Mouse (Mus musculus): ENCODE results near the gene Adgrg1. TPM values are rescaled to one million over a fixed set of nuclear protein-coding genes. Genes with fewer than 3 reads are reported as not detected.

Adgrg1 gene
- polyA plus RNA-seq, 1 experiment from 2014 or later: 35.4 TPM

DNA sequence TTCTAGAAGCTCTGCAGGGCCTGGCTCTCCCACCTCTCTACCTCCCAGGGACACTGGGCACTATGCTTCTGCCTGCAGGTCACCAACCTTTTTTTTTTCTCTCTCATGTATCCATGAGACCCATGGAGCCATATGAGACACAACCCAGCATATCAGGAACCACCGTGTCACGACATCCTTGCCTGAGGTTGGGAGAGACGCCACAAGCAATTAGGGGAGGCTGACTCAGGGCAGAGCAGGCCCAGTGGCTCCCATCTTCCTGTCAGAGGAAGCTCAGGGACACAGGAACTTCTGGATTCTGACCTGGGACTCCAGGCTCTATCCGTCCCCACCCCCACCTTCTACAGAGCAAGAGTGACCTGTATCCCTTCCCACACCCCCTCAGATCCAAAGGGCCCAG lies 41.3 kb downstream of the Adgrg1 start:
- 61% methylated on average over 4 of the region's 4 CpGs for WGBS (ENCODE audit: insufficient replicate concordance)
- ATAC-seq (peak; percentile 20), DNase-seq (no peak)
- H3K4me3 ChIP-seq (ENCODE audit: low read depth, low read length): no peak overlapping the region
- H3K36me3 ChIP-seq (replicated peaks; ENCODE audit: insufficient read depth, low read length): peaks cover 28% of the 10 kb centered on the region
- no peak for TF ChIP-seq CTCF (IDR thresholded peaks at IDR 0.05; ENCODE audit: low read depth)
- no peak for TF ChIP-seq EP300 (IDR thresholded peaks at IDR 0.05; ENCODE audit: low read depth)
- H3K27ac ChIP-seq (ENCODE audit: low read depth): no peak overlapping the region
- no peak overlapping the region for H3K9ac ChIP-seq (replicated peaks)
- H3K27me3 ChIP-seq (ENCODE audit: insufficient read depth, low read length): no peaks in the 10 kb centered on the region
- H3K4me2 ChIP-seq (ENCODE audit: low read depth, low read length): no peak overlapping the region
- H3K9me3 ChIP-seq (ENCODE audit: low read length): no peaks in the 10 kb centered on the region
- no peaks in the 10 kb centered on the region for H3K4me1 ChIP-seq (ENCODE audit: insufficient read depth)

DNA sequence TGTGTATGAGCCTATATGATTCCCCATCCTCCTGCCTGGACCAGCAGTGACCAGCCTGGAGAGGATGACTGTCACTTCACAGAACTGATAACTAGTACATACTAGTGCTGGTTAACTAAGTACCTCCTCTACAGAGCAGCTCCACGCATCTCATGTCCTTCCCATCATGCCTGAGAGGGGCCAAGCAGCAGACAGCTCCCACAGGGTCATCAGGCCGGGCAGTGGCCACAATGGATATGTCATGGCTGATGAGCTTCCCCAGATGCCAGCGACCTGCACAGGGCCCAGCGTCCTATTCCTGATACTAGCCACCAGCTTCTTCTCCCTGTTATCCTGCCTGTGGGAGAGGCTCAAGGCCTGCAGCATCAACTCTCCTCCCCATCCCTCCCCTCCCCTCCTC lies 42.1 kb downstream of the Adgrg1 start:
- 57% methylated on average over 4 of the region's 4 CpGs for WGBS (ENCODE audit: insufficient replicate concordance)
- Histone ChIP-seq H3K27ac (ENCODE audit: low read depth) (no peak overlapping the region), H3K4me3 (ENCODE audit: low read depth, low read length) (no peak overlapping the region), H3K36me3 (replicated peaks; ENCODE audit: insufficient read depth, low read length) (peaks cover 20% of the 10 kb centered on the region), H3K9me3 (ENCODE audit: low read length) (no peaks in the 10 kb centered on the region), H3K4me1 (ENCODE audit: insufficient read depth) (0 out of 2 replicates have a peak, but pooled peaks cover 2% of the 10 kb centered on the region), H3K9ac (replicated peaks) (no peak overlapping the region), H3K4me2 (ENCODE audit: low read depth, low read length) (no peak overlapping the region), H3K27me3 (ENCODE audit: insufficient read depth, low read length) (no peaks in the 10 kb centered on the region)
- ATAC-seq (no peak), DNase-seq (no peak)
- TF ChIP-seq EP300 (IDR thresholded peaks at IDR 0.05; ENCODE audit: low read depth) (no peak), CTCF (IDR thresholded peaks at IDR 0.05; ENCODE audit: low read depth) (no peak)

- no peak within 1 kb of the TSS for H3K9ac ChIP-seq (replicated peaks)
- H3K4me2 ChIP-seq (ENCODE audit: low read depth, low read length): peak within 1 kb of the TSS; percentile 48
- H3K27me3 ChIP-seq (ENCODE audit: insufficient read depth, low read length): no peaks in the 10 kb centered on the region
- no peak for TF ChIP-seq EP300 (IDR thresholded peaks at IDR 0.05; ENCODE audit: low read depth)
- no peak for TF ChIP-seq CTCF (IDR thresholded peaks at IDR 0.05; ENCODE audit: low read depth)
- DNase-seq: peak; percentile 44
- WGBS (ENCODE audit: insufficient replicate concordance): 31% methylated on average over 11 of the region's 11 CpGs
- ATAC-seq: no peak
- 0 out of 2 replicates have a peak, but pooled peaks cover 2% of the 10 kb centered on the region for H3K4me1 ChIP-seq (ENCODE audit: insufficient read depth)
- no peaks in the 10 kb centered on the region for H3K9me3 ChIP-seq (ENCODE audit: low read length)
- H3K27ac ChIP-seq (ENCODE audit: low read depth): no peak within 1 kb of the TSS
- peak within 1 kb of the TSS; percentile 29 for H3K4me3 ChIP-seq (ENCODE audit: low read depth, low read length)
- H3K36me3 ChIP-seq (replicated peaks; ENCODE audit: insufficient read depth, low read length): peaks cover 17% of the 10 kb centered on the region
Measured at GRCm38 (mm10) chr8:95017451-95017850, 42.9 kb downstream of the Adgrg1 start, which contains the start of gene Adgrg3. Gene Adgrg3, plus strand, starts transcription at chr8:95017692.

- Histone ChIP-seq H3K4me1 (ENCODE audit: insufficient read depth) (0 out of 2 replicates have a peak, but pooled peaks cover 2% of the 10 kb centered on the region), H3K27ac (ENCODE audit: low read depth) (no peak overlapping the region), H3K4me2 (ENCODE audit: low read depth, low read length) (peak overlapping the region; percentile 48), H3K9me3 (ENCODE audit: low read length) (no peaks in the 10 kb centered on the region), H3K27me3 (ENCODE audit: insufficient read depth, low read length) (no peaks in the 10 kb centered on the region), H3K9ac (replicated peaks) (no peak overlapping the region), H3K4me3 (ENCODE audit: low read depth, low read length) (peak overlapping the region; percentile 29), H3K36me3 (replicated peaks; ENCODE audit: insufficient read depth, low read length) (peaks cover 11% of the 10 kb centered on the region)
- DNase-seq (no peak), ATAC-seq (no peak)
- WGBS (ENCODE audit: insufficient replicate concordance): 53% methylated on average over 9 of the region's 9 CpGs
- TF ChIP-seq CTCF (IDR thresholded peaks at IDR 0.05; ENCODE audit: low read depth) (no peak), EP300 (IDR thresholded peaks at IDR 0.05; ENCODE audit: low read depth) (no peak)
Measured at GRCm38 (mm10) chr8:95017969-95018635, 43.6 kb downstream of the Adgrg1 start.

- WGBS (ENCODE audit: insufficient replicate concordance): 24% methylated on average over 12 of the region's 12 CpGs
- H3K4me3 ChIP-seq (ENCODE audit: low read depth, low read length): peak overlapping the region; percentile 4; the same call in 1 of the 2 replicates
- TF ChIP-seq EP300 (IDR thresholded peaks at IDR 0.05; ENCODE audit: low read depth): no peak
- no peaks in the 10 kb centered on the region for H3K9me3 ChIP-seq (ENCODE audit: low read length)
- DNase-seq: peak; percentile 53
- peak; percentile 59 for ATAC-seq
- H3K27me3 ChIP-seq (ENCODE audit: insufficient read depth, low read length): no peaks in the 10 kb centered on the region
- peak overlapping the region; percentile 34 for H3K4me2 ChIP-seq (ENCODE audit: low read depth, low read length)
- 0 out of 2 replicates have a peak, but pooled peaks cover 2% of the 10 kb centered on the region for H3K4me1 ChIP-seq (ENCODE audit: insufficient read depth)
- no peak overlapping the region for H3K9ac ChIP-seq (replicated peaks)
- H3K36me3 ChIP-seq (replicated peaks; ENCODE audit: insufficient read depth, low read length): no peaks in the 10 kb centered on the region
- peak overlapping the region; percentile 30; the same call in 1 of the 2 replicates for H3K27ac ChIP-seq (ENCODE audit: low read depth)
Measured at GRCm38 (mm10) chr8:95020293-95020777, 45.8 kb downstream of the Adgrg1 start.

- 27% methylated on average over 10 of the region's 10 CpGs for WGBS (ENCODE audit: insufficient replicate concordance)
- Histone ChIP-seq H3K27ac (ENCODE audit: low read depth) (no peak overlapping the region), H3K9me3 (ENCODE audit: low read length) (no peaks in the 10 kb centered on the region), H3K4me3 (ENCODE audit: low read depth, low read length) (peak overlapping the region; percentile 4; the same call in 1 of the 2 replicates), H3K4me1 (ENCODE audit: insufficient read depth) (0 out of 2 replicates have a peak, but pooled peaks cover 2% of the 10 kb centered on the region), H3K9ac (replicated peaks) (no peak overlapping the region), H3K4me2 (ENCODE audit: low read depth, low read length) (peak overlapping the region; percentile 34), H3K36me3 (replicated peaks; ENCODE audit: insufficient read depth, low read length) (no peaks in the 10 kb centered on the region), H3K27me3 (ENCODE audit: insufficient read depth, low read length) (no peaks in the 10 kb centered on the region)
- no peak for DNase-seq
- TF ChIP-seq EP300 (IDR thresholded peaks at IDR 0.05; ENCODE audit: low read depth) (no peak), CTCF (IDR thresholded peaks at IDR 0.05; ENCODE audit: low read depth) (no peak)
- ATAC-seq: no peak
Measured at GRCm38 (mm10) chr8:95020821-95021220, 46.3 kb downstream of the Adgrg1 start.

All from liver, postnatal 0 days (tissue).